Mouse (Mus musculus) spleen, adult 2 months (tissue): ENCODE measurements at regions not wholly inside any gene's neighbourhood (a gene's known extent, or its start where the extent isn't known, plus 50 kb on each side); places are given as distances from the start of the nearest gene placed in this dataset.

ENCODE experiments used
- DNase-seq, 2 experiments: peaks; one replicate each; pipeline versions ENCODE4 v3.0.0 to v3.0.0-alpha.2; 2012 to 2021; ENCODE audit warnings: low spot score in 2 of 2, low read depth in 1 of 2
- H3K27ac ChIP-seq: fragments of 200-500 bp; 2 replicates; pipeline ENCODE4 v1.5.1; 2012; ENCODE audit warnings: low read length, inconsistent platforms; ENCODE audit not compliant: insufficient read depth
- H3K27me3 ChIP-seq: fragments of 200-500 bp; 2 replicates; pipeline ENCODE4 v1.6.1; 2012; ENCODE audit warnings: mild to moderate bottlenecking, moderate library complexity, low read length, inconsistent platforms; ENCODE audit not compliant: control insufficient read depth, insufficient read depth
- H3K36me3 ChIP-seq: fragments of 200-500 bp; 2 replicates; pipeline ENCODE4 v1.6.1; 2012; ENCODE audit warnings: mild to moderate bottlenecking, low read length, inconsistent platforms; ENCODE audit not compliant: control insufficient read depth, insufficient read depth
- H3K4me1 ChIP-seq: fragments of 200-500 bp; 2 replicates; pipeline ENCODE4 v1.6.1; 2011; ENCODE audit warnings: inconsistent platforms; ENCODE audit not compliant: control insufficient read depth, insufficient read depth, insufficient read length
- H3K4me3 ChIP-seq: fragments of 200-500 bp; 2 replicates; pipeline ENCODE4 v1.5.1; 2011; ENCODE audit warnings: mild to moderate bottlenecking, inconsistent platforms; ENCODE audit not compliant: insufficient read depth, insufficient read length; ENCODE audit errors: extremely low read depth
- CTCF ChIP-seq: fragments of 200-500 bp; IDR thresholded peaks from 2 replicates; pipeline ENCODE4 v1.5.1; 2011; ENCODE audit warnings: mild to moderate bottlenecking, inconsistent platforms; ENCODE audit not compliant: insufficient read depth, insufficient read length, insufficient replicate concordance; ENCODE audit errors: extremely low read depth
- POLR2A ChIP-seq: fragments of 200-500 bp; IDR thresholded peaks from 2 replicates; pipeline ENCODE4 v1.6.1; 2011; ENCODE audit warnings: low read depth, low read length, inconsistent platforms
- WGBS: fragments of 180-500 bp; shearing (Covaris S2); methylation state at CpG from one replicate; pipeline ENCODE4 v1.1.7; 2018; 5-methylcytosine and 5-hydroxymethylcytosine counted together

- WGBS: 90% methylated on average over 4 of the region's 4 CpGs
- no peak overlapping the region for H3K4me3 ChIP-seq
- TF ChIP-seq CTCF (no peak), POLR2A (no peak)
- no peaks in the 10 kb centered on the region for H3K27me3 ChIP-seq
- no peak for DNase-seq
- H3K27ac ChIP-seq: no peak overlapping the region
- no peaks in the 10 kb centered on the region for H3K4me1 ChIP-seq
- H3K36me3 ChIP-seq: no peaks in the 10 kb centered on the region
These were observed 56.7 kb upstream of the Mad2l1 start for GRCm38 (mm10) chr6:66478326-66478964.

DNA sequence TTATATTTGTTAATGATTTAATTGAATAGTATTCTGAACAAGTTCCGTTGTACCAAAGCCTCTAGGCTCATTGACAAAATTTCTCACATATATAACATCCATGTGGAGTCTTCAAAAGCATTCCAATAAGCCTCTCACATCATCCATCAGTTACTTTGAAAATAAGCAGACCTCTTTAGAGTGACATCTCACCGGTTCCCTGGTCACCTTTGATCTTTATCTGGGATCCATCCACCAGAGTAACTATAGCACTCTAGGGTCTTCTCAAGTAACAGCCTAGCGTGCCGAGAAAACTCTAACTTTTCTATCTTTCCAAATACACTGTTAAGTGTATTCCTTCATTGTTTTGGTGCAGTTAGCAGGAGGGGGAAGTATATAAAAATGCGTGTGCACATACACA lies 55.6 kb upstream of the Mad2l1 start:
- Histone ChIP-seq H3K27me3 (no peaks in the 10 kb centered on the region), H3K27ac (no peak overlapping the region), H3K4me3 (no peak overlapping the region), H3K36me3 (no peaks in the 10 kb centered on the region), H3K4me1 (no peaks in the 10 kb centered on the region)
- WGBS: 85% methylated on average over 5 of the region's 5 CpGs
- no peak for DNase-seq
- TF ChIP-seq CTCF (no peak), POLR2A (no peak)

GRCm38 (mm10) chr6:66480207-66480606 lies 55.0 kb upstream of the Mad2l1 start:
- H3K27me3 ChIP-seq: no peaks in the 10 kb centered on the region
- no peaks in the 10 kb centered on the region for H3K36me3 ChIP-seq
- no peak overlapping the region for H3K4me3 ChIP-seq
- 79% methylated on average over 2 of the region's 2 CpGs for WGBS
- no peak overlapping the region for H3K27ac ChIP-seq
- DNase-seq: no peak
- H3K4me1 ChIP-seq: no peaks in the 10 kb centered on the region
- TF ChIP-seq CTCF (no peak), POLR2A (no peak)

- H3K36me3 ChIP-seq: no peaks in the 10 kb centered on the region
- no peak overlapping the region for H3K27ac ChIP-seq
- no peaks in the 10 kb centered on the region for H3K27me3 ChIP-seq
- TF ChIP-seq POLR2A: no peak
- no peak for TF ChIP-seq CTCF
- H3K4me1 ChIP-seq: no peaks in the 10 kb centered on the region
- WGBS: 68% methylated on average over 3 of the region's 3 CpGs
- no peak overlapping the region for H3K4me3 ChIP-seq
- no peak for DNase-seq
These were observed 52.4 kb upstream of the Mad2l1 start for GRCm38 (mm10) chr6:66482797-66483196.
